Mouse (Mus musculus) cerebellum, adult 2 months (tissue): Measurements from ENCODE around the gene Whamm. TPM values are rescaled to one million over a fixed set of nuclear protein-coding genes. Genes with fewer than 3 reads are reported as not detected.

Experiments
- DNase-seq, 2 experiments: peaks; one replicate each; pipeline ENCODE4 v3.0.0; 2021
- H3K27ac ChIP-seq: fragments of 200-500 bp; 2 replicates; pipeline ENCODE4 v1.5.1; 2012; ENCODE audit warnings: low read length, control low read depth, inconsistent platforms; ENCODE audit not compliant: insufficient read depth
- H3K27me3 ChIP-seq: fragments of 200-500 bp; 2 replicates; pipeline ENCODE4 v1.6.1; 2012; ENCODE audit warnings: inconsistent platforms, mild to moderate bottlenecking, low read length, moderate library complexity; ENCODE audit not compliant: control insufficient read depth, insufficient read depth
- H3K4me1 ChIP-seq: fragments of 200-500 bp; 2 replicates; pipeline ENCODE4 v1.6.1; 2011; ENCODE audit warnings: low read length; ENCODE audit not compliant: control insufficient read depth, insufficient read depth
- H3K4me3 ChIP-seq: fragments of 200-500 bp; replicated peaks from 2 replicates; pipeline ENCODE3; 2011; ENCODE audit warnings: mild to moderate bottlenecking, low read depth, low read length, control low read depth; ENCODE audit not compliant: insufficient read depth
- CTCF ChIP-seq: fragments of 200-500 bp; IDR thresholded peaks from 2 replicates; pipeline ENCODE4 v1.5.1; 2011; ENCODE audit warnings: low read depth, mild to moderate bottlenecking, control low read depth, low read length, moderate library complexity, borderline replicate concordance; ENCODE audit not compliant: insufficient read depth
- POLR2A ChIP-seq: fragments of 200-500 bp; IDR thresholded peaks from 2 replicates; pipeline ENCODE4 v1.6.1; 2011; ENCODE audit warnings: low read length, control low read depth, borderline replicate concordance; ENCODE audit not compliant: insufficient read depth
- WGBS: fragments of 180-500 bp; shearing (Covaris S2); methylation state at CpG from one replicate; pipeline ENCODE4 v1.1.7; 2018; 5-methylcytosine and 5-hydroxymethylcytosine counted together
- polyA plus RNA-seq: library from polyadenylated mRNA; depleted of rRNA; stranded (reverse); fragments of >200 nt; gene quantifications from 2 replicates; pipeline ENCODE4 v1.2.3, GENCODE M21; 2012

Gene Whamm
- polyA plus RNA-seq, 1 experiment: 28.6 TPM

- DNase-seq: no peak
- H3K4me3 ChIP-seq: no peak overlapping the region
- no peak overlapping the region for H3K27ac ChIP-seq
- 34% methylated on average over 2 of the region's 2 CpGs for WGBS
- H3K27me3 ChIP-seq: no peaks in the 10 kb centered on the region
- H3K4me1 ChIP-seq: no peaks in the 10 kb centered on the region
- TF ChIP-seq CTCF: no peak
- TF ChIP-seq POLR2A: no peak
Measured at GRCm38 (mm10) chr7:81539565-81539964, 31.5 kb upstream of the Whamm start.

DNA sequence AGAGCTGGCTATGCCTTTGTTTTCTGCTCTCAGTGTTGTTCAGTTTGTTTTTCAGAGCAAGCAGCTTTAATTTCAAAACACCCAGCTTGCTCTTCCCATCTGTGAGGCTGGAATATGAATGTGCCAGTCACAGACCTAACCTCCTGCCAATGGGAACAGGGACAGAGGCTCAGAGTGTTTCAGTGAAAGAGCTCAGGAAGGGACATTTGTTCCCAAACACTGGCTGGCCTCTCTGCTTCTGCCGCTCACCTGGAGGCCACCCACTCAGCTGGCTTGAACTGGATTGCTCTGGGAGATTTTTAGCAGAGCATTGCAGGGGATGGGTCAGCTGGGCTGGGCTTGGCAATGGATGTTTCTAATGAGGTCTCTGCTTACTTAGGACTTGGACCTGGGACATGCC lies 30.1 kb upstream of the Whamm start:
- 14% methylated on average over 1 of the region's 1 CpGs for WGBS
- Histone ChIP-seq H3K27ac (no peak overlapping the region), H3K4me3 (no peak overlapping the region), H3K27me3 (no peaks in the 10 kb centered on the region), H3K4me1 (no peaks in the 10 kb centered on the region)
- no peak for TF ChIP-seq POLR2A
- no peak for TF ChIP-seq CTCF
- peak in 1 of 2 experiments; percentile 19 for DNase-seq

DNA sequence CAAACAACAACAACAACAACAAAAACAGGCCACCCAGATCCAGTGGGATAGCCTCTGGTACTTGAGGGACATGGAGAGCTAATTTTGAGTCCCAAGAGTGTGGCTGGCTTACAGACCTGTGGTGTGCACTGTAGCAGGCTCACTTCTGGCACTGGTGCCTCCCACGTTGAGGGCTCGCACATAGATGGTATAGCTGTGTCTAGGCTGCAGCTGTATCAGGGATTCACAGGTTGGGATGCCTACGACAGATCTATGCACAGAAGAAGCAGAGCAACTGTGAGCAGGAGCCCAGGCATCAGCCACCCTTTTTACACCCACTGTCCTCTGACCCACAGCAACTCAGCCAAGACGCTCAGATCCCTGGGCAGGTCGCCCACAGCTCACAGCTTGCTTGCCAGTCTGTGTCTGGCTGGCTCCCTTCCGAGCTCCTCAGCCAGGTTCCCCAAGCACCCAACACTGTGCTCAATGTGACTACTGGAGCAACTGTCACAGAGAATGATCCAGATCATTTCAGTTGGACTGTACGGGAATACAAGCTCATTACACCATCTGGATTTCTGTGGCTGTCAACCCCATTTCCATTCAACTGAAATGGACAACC lies 29.0 kb upstream of the Whamm start:
- 26% methylated on average over 7 of the region's 7 CpGs for WGBS
- no peak overlapping the region for H3K4me3 ChIP-seq
- no peaks in the 10 kb centered on the region for H3K27me3 ChIP-seq
- TF ChIP-seq POLR2A (no peak), CTCF (no peak)
- peak; percentile 30 to 49 for DNase-seq
- no peaks in the 10 kb centered on the region for H3K4me1 ChIP-seq
- no peak overlapping the region for H3K27ac ChIP-seq

GRCm38 (mm10) chr7:81542934-81543333 lies 28.1 kb upstream of the Whamm start:
- 72% methylated on average over 8 of the region's 8 CpGs for WGBS
- H3K27ac ChIP-seq: no peak overlapping the region
- H3K4me1 ChIP-seq: no peaks in the 10 kb centered on the region
- no peaks in the 10 kb centered on the region for H3K27me3 ChIP-seq
- no peak for TF ChIP-seq CTCF
- TF ChIP-seq POLR2A: no peak
- DNase-seq: no peak
- no peak overlapping the region for H3K4me3 ChIP-seq

DNA sequence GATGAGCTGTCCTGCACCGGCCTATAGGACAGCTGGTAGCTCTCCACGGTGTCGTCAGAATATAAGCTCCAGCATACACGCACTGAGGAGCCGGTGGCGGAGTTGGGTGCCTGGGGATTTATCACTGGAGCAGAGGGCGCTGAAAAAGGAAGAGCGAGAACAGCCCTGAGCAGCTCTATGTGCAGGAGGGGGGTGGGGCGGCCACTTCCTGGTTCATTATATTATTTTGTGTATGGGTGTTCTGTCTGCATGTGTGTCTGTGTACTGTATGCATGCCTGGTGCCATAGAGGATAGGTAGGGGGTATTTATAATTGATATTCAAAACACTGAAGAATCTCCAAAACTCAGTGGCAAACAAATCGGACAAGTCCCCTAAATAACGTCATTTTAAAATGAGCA lies 22.2 kb upstream of the Whamm start:
- no peak overlapping the region for H3K27ac ChIP-seq
- TF ChIP-seq POLR2A (no peak), CTCF (no peak)
- H3K4me1 ChIP-seq: no peaks in the 10 kb centered on the region
- no peaks in the 10 kb centered on the region for H3K27me3 ChIP-seq
- no peak overlapping the region for H3K4me3 ChIP-seq
- DNase-seq: no peak
- WGBS: 77% methylated on average over 11 of the region's 11 CpGs

- H3K4me3 ChIP-seq: no peak overlapping the region
- 51% methylated on average over 4 of the region's 4 CpGs for WGBS
- no peaks in the 10 kb centered on the region for H3K4me1 ChIP-seq
- TF ChIP-seq POLR2A: no peak
- no peak for TF ChIP-seq CTCF
- H3K27me3 ChIP-seq: no peaks in the 10 kb centered on the region
- no peak for DNase-seq
- H3K27ac ChIP-seq: no peak overlapping the region
Measured at GRCm38 (mm10) chr7:81553589-81553988, 17.5 kb upstream of the Whamm start.

DNA sequence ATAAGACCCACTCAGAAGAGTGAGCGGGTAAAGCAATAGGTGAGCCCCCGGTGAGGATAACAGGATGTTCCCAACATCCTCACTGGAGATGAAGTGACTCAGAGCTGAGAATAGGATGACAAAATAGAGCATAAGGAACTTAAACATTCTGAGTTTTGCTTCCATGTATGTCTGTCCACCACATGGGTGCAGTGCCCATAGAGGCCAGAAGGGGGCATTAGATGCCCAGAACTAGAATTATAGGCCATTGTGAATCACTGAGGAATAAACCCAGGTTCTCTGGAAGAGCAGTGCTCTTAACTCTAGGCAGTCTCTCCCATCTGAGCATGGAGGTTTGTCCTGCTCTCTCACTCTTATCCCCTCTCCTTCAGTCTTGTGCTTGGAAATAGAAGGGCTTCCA lies 16.7 kb upstream of the Whamm start:
- Histone ChIP-seq H3K27ac (no peak overlapping the region), H3K4me1 (no peaks in the 10 kb centered on the region), H3K4me3 (no peak overlapping the region), H3K27me3 (no peaks in the 10 kb centered on the region)
- DNase-seq: no peak
- TF ChIP-seq POLR2A (no peak), CTCF (peak; percentile 31; the same call in 1 of the 2 replicates)
- 89% methylated on average over 2 of the region's 2 CpGs for WGBS

DNA sequence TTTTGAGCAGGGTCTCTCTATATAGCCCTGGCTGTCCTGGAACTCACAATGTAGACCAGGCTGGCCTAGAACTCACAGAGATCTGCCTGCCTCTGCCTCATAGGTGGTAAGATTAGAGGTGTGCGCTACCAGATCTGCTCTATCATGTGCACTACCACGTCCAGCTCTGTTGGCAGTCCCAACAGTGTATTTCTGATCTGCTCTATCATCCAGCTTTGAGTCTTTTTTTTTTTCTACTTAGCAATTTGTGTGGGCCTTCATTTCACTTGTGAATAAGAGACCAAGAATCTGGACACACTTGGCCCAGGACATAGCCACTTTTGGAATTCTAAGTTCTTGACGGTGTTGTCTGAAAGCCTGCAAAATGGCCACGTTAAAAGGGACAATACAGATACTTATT lies 14.2 kb upstream of the Whamm start:
- no peaks in the 10 kb centered on the region for H3K4me1 ChIP-seq
- TF ChIP-seq CTCF (no peak), POLR2A (no peak)
- DNase-seq: no peak
- no peak overlapping the region for H3K4me3 ChIP-seq
- no peak overlapping the region for H3K27ac ChIP-seq
- 92% methylated on average over 4 of the region's 4 CpGs for WGBS
- no peaks in the 10 kb centered on the region for H3K27me3 ChIP-seq
